Mouse (Mus musculus) right cerebral cortex, postnatal 4 days (tissue): Measurements from ENCODE around the gene Tmem102.

Source experiments
- DNase-seq: peaks from one replicate; pipeline ENCODE4 v3.0.0-alpha.2; 2022

The Tmem102 gene

DNA sequence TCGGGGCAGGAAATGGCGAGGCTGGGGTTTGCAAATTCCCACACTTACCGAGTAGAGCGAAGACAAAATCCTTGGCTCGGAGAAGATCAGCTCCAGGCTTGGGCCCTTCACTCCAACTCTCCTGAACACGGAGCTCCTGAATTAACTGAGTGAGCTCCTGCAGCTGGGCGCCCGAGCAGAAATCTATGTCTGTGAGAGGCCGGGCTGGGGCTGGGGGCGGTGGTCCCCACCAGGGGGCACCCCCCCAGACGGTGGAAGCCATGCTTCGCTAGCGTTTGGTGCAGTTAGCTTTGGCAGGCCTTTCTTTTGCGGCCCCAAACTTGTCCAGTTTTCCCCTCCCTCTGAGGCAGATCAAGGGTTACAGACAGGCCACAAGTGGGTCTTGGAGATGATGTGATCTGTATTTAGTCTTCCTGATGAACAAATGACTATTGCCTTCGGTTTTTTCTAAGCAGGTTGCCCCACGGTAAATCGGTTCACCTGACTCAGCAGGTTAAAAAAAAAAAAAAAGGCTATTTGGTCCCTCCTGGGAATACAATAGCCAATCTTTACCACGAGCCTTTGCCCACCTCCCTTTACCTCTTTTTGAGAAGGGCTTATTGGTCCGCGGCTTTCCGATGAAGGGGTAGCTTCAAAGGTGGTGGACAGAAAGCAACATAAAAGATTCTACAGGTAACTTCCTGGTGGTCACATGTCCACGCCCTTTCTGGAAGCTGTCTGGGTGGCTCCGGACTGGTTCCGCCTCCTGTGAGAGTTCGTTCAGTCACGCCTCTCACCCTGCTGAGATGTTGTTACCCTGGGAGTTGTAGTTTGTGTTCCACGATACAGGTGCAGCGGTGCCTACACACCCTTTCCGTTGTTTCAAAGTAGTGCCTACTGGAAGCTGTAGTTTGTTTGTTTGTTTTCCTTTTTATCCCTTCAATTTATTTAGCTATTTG lies at the start of gene Tmem102:
Gene Tmem102, minus strand, starts transcription at position 653 of the 938 bp plus-strand sequence.
- DNase-seq, result no peak

DNA sequence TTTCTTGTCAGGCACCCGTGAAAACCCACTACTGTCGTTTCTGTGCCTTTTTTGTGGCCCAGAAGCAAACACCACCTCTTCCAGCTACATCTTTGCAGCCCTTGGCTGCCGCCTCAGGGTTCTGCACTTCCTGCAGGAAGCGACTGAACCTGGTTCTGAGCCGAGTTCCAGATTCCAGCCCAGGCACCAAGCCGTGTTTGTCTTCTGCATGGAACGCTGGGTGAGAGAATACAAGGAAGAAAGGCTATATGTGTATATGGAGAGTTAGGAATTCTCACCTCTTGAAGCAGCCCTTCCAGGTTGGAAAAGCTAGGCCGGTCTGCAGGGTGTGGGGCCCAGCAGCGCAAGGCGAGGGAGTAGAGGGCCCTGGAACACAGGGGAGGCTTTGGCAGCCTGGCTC lies 49.3 kb upstream of the Tmem102 start:
- no peak for DNase-seq

DNA sequence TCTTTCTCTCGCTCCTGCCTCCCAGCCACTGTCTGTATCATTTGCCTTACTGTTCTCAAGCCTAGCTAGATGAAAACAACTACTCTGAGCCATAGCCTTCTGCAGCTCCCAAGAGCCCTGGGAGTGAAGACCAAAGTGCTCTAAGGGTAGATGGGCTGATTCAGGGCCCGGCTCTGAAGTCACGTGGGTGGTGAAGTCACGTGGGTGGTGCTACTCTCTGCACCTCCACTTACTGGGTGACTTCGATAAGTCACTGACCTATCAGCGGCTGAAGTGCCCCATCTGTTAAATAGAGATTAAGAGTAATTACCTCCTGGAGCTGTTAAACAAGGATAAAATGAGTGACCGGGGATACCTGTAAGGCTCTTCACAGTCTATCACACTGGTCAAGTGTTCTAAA lies 48.6 kb upstream of the Tmem102 start:
- no peak for DNase-seq

DNA sequence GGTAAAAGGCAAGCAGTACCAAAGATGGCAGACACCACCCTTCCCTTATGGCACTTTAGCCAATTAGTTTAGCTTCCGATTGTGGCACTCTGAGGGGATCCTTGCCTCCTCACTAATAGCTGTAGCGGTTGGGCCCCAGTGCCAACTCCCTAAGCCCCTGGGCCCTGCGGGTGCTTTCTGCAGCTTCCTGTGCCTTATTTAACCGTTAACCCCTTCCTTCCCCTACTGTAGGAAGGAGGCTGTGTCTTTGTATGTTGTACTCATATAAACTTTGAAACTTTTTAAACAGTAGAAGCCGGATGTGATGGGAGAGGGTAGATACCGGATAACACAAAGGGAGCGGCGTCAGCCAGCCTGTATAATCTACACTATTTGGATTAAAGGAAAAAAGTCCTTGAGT lies 45.3 kb upstream of the Tmem102 start:
- DNase-seq, result no peak

DNA sequence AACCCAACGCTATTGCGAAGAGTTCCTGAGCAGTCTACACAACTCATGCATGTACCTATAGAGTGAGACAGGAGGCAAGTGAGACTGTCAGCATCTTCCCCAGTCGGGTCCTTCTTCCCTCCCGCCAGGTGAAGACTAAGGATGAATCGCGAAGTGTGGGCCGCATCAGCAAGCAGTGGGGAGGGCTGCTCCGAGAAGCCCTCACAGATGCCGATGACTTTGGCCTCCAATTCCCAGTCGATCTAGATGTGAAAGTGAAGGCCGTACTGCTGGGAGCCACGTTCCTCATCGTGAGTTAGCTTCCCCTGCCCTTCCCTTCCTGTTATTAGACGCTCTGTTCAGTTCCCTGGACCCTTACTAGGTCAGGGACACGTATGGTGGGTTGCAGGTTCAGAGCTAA lies 44.5 kb upstream of the Tmem102 start:
- no peak for DNase-seq

DNA sequence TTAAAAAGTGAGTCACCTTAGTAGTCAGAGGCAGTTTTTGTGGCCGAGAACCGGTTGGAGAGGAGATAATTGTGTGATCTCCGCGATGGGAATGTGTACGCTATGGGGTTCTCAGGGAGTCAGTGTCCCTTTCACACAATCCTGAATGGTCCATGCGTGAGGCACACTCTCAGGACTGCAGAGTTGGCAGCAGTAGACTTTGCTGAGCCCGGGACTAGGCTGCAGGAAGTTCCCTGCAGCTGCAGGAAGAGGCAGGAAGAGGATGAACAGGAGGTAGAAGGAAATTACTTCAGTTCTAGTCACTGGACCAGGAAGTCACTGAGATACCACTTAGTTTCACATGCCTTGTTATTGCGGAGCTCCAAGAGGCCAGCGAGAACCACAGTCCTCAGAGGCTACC lies 43.7 kb upstream of the Tmem102 start:
- no peak for DNase-seq

DNA sequence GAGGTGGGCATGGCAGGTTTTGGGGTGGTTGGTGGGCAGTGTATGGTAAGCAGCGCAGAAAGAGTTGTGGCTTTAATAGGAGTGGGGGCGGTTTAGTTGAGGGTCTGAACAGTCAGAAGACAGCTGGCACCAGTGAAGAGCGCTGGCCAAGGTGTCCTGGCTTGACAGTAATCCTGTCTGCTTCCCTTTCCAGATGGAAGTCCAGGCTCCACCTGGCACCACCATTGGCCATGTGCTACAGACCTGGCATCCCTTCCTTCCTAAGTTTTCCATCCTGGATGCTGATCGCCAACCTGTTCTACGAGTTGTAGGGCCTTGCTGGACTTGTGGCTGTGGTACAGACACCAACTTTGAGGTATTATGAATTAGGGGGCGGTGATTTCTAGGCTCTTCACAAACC lies 42.6 kb upstream of the Tmem102 start:
- DNase-seq, result no peak

DNA sequence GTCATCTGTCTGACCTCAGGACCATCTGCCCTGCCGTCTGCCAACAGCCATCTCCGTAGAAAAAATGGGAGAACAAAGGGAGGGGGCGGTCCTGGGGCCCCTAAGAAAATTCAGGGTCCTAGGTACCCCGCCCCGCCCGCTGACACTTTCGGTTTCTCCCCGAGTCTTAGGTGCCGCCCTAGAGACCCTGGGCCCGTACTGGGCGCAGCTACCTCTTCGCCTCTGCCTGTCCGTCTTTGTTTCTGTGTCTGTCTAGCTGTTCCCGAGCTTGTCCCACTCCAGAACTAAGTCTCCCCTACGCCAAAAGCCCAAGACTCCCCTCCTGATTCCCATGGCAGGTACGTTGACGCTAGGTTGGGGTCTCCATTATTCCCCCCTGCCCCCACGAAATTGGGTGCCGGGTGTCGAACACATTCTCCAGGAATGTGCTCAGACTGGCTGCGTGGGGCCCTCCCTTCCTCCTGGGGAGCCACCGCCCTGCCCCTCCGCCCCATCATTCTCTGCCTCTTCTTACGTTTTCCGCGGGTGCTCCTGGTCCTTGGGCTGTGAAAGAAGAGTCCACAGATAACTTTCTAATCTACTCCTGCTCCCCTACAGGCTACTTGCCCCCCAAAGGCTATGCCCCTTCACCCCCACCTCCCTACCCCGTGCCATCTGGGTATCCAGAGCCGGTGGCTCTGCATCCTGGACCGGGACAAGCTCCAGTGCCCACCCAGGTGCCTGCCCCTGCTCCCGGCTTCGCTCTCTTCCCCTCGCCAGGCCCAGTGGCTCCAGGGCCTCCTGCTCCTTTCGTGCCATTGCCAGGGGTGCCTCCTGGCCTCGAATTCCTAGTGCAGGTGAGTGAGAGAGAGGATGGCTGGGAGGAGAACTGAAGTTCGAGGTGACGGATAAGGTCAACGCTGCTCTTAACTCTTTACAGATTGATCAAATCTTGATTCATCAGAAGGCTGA lies 41.6 kb upstream of the Tmem102 start:
- no peak for DNase-seq

DNA sequence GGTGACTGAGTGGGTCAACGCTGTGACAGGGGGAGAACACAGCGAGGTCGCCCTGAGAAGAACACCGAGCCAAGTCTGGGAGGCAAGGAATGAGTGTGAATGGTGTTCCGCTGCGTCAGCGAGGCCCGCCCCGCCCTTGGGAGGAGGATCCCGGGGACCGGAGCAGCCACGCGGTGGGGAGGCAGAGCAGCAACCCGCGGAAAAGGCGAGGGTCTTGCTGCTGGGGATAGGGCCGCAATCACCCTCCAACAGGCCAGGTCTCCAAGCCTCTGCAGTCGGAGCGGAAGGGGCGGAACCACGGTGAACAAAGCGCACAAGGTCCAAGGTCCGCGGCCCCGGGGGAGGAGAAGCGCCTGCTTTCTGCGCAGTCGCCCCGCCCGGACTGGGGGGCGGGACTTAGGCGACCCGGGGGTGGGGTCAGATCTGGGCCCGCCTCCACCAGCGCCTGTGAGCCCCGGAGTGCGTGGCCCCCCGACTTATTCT lies 40.8 kb upstream of the Tmem102 start, which contains the start of gene Plscr3:
Gene Plscr3, plus strand, starts transcription at position 179 of the 483 bp plus-strand sequence.
- peak; percentile 83 for DNase-seq

DNA sequence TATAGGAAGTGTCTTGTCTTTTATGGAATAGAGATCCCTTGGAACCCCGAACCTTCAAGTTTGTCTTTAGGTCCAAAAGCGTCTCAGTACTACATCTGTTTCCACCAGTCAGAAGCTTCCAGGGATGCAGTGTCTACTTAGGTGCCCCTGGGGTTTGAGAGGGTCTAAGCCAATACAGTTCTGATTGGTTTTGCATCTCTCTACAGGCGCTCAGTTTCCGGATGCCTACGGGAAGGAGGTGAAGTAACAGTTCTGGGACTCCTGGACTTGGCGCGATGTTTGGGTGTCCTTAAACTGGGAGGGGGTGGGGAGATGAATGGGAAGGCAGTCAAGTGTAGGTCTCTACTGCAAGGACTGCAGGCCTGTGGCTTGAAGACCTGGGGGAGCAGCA lies 33.3 kb upstream of the Tmem102 start:
- no peak for DNase-seq

DNA sequence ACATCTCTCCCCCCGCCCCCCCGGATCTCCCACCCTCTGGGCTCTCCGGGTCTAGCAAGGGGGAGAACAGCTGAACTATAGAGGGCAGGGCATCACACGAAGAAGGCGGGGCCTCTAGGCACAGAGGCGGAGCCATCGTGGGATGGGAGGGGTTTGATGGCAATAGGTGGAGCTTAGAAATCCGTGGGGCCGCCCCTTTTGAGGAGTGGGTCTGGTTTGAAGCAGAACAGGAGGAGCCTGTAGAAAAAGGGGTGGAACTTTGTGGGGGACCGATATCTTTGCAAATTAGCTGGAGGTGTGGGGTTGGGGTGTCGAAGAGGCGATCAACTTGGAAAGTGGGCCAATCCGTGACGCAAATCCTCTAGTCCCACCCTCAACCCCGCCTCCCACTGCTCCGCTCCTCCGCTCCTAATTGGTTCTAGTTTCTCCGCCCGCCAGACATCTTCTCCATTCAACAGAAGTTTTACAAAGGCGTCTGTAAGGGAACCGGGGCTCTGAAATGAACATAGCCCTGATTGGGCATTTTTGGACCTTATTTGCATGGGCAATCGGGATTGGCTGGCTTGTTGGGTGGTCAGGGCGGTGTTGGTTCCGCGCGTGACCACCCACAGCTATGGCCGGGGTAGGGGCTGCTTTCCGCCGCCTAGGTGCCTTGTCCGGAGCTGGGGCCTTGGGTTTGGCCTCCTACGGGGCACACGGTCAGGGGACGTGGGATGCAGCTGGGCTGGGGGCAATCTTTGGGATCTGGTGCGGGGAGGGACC lies 32.7 kb upstream of the Tmem102 start, which contains the start of gene Tmem256:
Gene Tmem256, plus strand, starts transcription at position 563 of the 762 bp plus-strand sequence.
- peak; percentile 90 for DNase-seq

DNA sequence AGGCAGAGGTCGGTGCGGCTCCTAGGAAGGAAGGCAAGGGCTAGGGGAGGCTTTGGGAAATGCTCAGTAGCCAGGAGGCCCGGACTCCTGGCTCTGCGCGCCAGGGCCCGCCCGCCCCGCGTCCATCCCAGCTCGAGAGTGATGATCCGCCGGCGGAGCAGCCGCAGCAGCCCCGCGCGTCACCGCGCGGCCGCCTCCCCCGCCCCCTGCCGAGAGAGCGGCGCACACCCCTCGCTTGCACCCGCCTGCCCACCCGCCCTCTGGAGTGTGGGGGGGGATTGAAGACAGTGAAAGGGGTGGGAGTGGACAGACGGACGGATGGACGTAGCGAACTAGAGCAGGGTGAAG lies 32.2 kb upstream of the Tmem102 start, which contains the start of gene Nlgn2:
Gene Nlgn2, minus strand, starts transcription at position 181 of the 348 bp plus-strand sequence.
- no peak for DNase-seq

DNA sequence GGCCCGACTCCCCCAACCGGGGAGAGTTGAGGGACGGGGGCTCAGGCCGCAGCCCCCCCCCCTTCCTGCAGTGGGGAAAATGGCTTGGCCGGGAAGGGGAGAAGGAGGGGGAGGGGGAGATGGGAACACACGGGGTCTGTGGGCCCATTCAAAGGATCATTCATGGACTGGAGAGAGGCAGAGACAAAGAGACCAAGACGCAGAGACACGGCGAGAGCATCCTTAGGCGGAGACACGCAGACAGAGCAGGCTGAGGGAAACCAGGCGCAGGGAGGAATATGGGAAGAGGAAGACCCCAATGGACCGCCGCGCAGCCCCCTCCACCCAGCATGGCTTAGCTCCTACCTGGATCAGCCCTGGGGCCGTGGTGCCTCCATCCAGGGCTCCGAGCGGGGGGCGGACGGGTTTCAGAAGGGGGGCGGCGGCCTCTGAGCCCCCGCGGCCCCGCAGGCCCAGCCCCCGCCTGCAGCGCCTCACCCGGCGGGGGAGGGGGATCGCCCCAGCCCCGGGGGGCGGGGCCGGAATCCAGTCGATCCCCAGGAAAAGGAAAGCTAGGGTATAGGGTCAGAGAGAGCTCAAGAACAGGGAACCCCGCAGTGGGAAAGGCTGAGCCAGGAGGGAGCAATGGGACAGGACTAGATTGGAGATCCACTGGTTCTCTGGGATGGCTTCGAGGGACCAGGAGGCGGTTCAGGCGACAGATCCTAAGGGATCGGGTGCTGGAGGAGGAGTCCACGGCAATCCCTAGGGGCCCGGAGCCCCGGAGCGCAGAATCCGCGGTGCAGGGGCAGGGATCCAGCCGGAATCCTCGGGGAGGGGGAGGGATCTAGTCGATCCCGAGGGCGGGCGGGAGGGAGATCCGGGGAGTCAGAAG lies 31.5 kb upstream of the Tmem102 start:
- peak; percentile 61 for DNase-seq

DNA sequence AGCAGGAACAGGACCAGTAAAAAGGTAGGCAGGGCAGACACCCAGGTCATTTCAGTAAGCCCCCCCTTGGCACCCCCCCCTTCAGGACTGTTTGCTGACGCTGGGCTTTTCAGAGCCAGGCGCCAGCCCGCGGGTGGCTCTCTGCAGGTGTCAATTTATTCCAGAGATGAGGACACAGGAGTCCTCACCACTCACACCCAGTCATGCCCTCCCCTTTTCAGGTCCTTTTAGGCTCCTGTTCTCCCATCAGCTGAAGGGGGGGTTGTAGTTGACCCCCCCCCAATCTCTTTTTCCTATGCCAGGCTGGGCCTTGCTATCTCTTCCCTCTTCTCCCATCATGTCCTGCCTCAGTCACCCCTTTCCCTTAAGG lies 30.5 kb upstream of the Tmem102 start:
- no peak for DNase-seq

DNA sequence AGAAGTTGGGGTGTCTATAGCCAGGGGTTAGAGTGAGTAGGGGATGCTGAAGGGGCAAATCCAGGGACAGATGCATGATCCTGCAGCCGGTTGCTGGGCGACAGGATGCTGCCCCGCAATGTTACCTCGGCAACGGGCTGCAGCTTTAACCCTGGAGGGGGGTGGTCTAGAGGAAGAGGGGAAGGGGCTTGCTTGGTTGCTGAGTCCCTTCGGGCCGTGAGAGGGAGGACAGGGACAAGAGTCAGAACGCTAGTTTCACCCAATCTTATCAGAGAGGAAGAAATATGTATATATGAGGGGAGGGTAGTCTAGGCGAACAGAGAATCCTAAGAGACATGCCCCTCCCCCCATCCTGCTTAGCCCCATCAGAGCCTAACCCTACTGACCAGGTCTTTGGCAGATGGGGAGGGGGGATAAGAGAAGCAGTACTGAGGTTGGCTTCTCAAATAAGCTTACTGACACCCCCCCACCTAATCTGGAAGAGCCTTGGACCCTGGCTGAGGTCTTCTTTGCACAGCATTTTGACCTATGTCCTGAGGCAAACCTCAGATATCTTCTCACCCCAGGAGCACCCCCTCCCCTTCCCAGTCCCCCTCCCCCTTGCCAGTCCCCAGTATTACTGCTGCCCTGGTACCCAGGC lies 30.0 kb upstream of the Tmem102 start:
- DNase-seq, result no peak

DNA sequence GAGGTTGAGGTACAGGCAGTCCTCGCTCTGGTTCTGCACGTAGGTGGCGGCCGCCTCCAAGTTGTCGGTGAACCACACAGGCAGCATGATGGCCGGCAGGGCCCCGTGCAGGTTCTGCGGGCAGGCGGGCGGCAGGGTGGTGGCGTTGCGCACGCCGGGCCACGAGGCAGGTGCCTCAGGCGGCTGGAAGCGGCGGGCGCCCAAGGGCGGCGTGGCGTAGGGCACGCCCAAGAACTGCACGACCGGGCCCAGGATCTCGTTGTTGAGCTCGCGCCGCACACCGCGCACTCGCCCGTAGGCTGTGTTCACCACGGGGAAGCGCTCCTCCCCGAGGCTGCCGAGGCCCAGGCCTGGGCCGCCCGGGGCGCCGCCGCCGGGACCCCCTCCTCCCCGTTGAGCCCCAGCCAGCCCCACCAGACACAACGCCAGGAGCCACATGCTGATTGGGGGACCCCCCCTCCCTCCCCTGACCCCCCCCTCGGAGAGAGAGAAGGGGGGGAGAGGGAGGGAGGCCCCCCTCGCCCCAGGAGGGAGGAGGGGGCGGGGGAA lies 28.7 kb upstream of the Tmem102 start:
- DNase-seq, result no peak

DNA sequence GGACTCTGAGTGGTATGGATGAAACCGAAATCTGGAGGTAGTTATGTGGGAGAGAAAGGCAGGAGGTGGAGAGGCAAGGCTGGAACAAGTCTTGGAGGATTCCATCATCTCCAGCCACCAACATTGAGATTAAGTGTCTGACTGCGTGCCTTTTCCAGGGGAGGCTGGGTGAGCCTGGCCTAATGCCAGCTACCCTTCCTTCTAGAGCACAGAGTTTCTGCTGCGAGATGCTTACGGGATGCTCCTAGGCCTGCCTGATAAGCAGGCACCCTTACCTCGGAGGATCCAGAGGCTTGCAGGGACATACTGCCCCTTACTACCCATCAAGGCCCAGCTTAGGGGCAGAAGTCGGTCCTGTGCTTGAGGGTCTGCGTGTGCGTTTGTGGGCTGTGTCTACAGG lies 28.1 kb upstream of the Tmem102 start:
- DNase-seq, result no peak

DNA sequence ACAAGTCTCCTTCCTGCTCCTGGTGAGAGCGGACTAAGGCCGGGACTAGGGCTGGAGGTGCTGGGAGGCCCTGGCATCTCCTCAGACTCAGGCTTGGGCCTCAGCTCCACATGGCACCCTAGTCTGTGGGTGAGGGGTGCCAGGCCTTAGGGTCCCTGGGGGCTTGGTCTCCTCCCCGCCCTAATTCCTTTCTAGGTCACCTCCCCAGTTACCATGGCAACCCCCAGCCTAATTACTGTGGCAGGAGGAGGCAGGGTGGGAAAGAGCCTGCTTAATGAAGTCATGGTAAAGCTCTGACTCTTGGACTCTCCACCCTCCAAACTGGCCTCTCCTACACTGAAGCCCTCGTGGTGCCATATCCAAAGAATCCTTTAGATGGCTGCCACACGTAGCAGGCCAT lies 23.4 kb upstream of the Tmem102 start:
- DNase-seq, result no peak

DNA sequence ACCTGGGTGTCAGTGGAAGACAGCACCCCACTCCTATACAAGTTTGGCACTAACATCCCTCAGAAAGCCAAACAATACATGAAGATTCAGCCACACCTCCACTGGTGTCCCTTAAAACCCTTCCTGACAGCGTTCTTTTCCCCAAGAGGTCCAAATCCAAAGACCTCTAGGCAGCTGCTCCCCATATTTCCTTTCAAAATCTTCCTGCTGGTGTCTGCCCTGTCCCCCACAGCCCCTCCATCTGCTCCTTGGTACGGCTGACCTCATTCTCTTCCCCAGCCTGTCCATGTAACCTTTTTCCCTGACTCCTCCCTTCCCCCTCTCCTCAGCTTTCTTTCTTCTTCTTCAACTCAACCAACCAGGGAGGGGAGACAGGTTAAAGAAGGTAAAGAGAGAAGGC lies 18.0 kb upstream of the Tmem102 start:
- DNase-seq, result no peak

DNA sequence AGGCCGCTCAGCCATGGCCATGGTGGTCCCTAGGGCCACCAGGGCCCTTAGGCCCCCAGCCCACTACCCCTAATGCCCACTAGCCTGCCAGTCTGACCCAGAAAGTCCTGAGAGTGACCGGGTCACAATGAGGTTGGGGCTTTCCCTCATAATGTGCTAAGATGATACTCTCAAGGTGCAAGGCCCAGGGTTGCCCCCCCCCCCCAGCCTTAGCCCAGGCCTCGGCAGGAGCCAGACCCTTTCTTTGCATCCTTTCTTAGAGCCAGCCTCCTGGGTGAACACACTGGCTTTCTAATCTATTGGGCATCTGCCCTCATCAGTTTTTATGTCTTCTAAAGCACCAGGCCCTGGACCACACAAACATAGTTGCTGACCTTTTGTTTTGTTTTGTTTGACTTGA lies 16.7 kb upstream of the Tmem102 start, which contains the start of gene Spem1:
Gene Spem1, minus strand, starts transcription at position 101 of the 400 bp plus-strand sequence.
- DNase-seq, result no peak

DNA sequence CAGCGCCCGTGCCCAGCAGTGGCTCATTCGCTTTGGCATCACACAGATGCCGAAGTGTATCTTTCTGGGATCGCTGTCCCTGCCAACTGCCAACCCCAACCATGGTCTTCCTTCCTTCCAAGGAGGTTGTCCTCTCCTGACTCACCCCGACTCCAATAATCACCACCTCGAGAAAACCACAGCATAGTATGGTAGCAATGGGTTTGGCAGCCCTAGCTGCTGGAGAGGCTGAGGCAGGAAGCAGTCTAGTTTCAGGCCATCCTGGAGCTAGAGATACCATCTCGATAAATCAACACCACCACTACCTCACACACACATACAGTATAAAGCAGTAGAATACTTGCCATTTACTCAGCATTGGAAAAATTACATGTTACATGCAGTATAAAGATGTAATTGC lies 13.4 kb upstream of the Tmem102 start:
- no peak for DNase-seq
